Mouse (Mus musculus) liver, adult 2 months (tissue): ENCODE measurements around the gene Rasal2.

Experiments used
- CTCF ChIP-seq: fragments of 200-500 bp; IDR thresholded peaks from 2 replicates; pipeline ENCODE4 v1.5.1; 2011; ENCODE audit warnings: low read depth, low read length, control low read depth
- POLR2A ChIP-seq: fragments of 200-500 bp; IDR thresholded peaks from 2 replicates; pipeline ENCODE4 v1.6.1; 2011; ENCODE audit warnings: low read length, control low read depth; ENCODE audit not compliant: insufficient read depth; ENCODE audit errors: extremely low read depth

DNA sequence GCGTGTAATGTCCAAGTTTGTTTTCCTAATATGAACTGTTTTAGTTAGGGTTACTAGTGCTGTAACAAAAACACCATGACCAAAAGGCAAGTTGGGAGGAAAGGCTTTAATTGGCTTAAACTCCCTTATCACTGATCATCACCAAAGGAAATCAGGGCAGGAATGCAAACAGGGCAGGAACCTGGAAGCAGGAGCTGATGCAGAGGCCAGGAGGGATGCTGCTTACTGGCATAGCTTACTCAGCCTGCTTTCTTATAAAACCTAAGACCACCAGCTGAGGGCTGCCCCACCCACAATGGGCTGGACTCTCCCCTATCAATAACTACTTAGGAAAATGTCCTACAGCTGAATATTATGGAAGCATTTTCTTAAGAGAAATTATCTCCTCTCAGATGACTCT lies 65.7 kb downstream of the Rasal2 start:
- no peak for TF ChIP-seq POLR2A
- TF ChIP-seq CTCF, result no peak
